Mouse (Mus musculus): ENCODE measurements around the gene Stard10. TPM values are rescaled to one million over a fixed set of nuclear protein-coding genes. Genes with fewer than 3 reads are reported as not detected.

The Stard10 gene
- polyA plus RNA-seq, 1 experiment from 2014 or later, result 30.0 TPM

DNA sequence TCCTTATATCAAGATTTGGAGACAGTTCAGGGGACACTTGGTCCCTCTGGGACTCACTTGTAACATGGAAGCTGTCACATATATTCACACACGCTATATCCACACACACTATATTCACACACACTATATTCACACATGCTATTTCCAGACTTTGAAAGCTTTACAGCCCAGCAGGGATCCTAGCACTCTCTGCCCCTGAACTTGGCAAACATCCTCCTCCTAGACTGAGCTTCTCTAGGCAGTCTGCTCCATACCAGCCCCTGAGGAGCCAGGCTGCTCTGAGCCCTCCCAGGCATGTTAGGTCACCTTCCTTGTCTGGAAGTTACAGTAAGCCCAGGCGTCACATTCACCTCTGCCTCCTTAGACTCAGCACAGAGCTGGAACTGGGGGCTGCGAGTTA lies 19.8 kb downstream of the Stard10 start:
- 64% methylated on average over 3 of the region's 3 CpGs for WGBS

GRCm38 (mm10) chr7:101337401-101337800 lies 20.5 kb downstream of the Stard10 start:
- Histone ChIP-seq H3K27ac (no peak overlapping the region), H3K9me3 (no peaks in the 10 kb centered on the region), H3K36me3 (no peaks in the 10 kb centered on the region), H3K4me3 (no peak overlapping the region), H3K4me1 (peaks cover 3% of the 10 kb centered on the region; the same call in 1 of the 2 replicates), H3K9ac (no peak overlapping the region), H3K27me3 (no peaks in the 10 kb centered on the region), H3K4me2 (no peak overlapping the region)
- no peak for ATAC-seq (ENCODE audit: insufficient number of reproducible peaks, low FRiP score, low TSS enrichment, low read depth)
- WGBS, result 79% methylated on average over 3 of the region's 3 CpGs

More for the DNA sequence above, 19.8 kb downstream of the Stard10 start:
- Histone ChIP-seq H3K9ac (no peak overlapping the region), H3K27me3 (no peaks in the 10 kb centered on the region), H3K36me3 (no peaks in the 10 kb centered on the region), H3K4me1 (peaks cover 3% of the 10 kb centered on the region; the same call in 1 of the 2 replicates), H3K4me2 (no peak overlapping the region), H3K4me3 (no peak overlapping the region), H3K27ac (no peak overlapping the region), H3K9me3 (no peaks in the 10 kb centered on the region)
- ATAC-seq (ENCODE audit: insufficient number of reproducible peaks, low FRiP score, low TSS enrichment, low read depth), result no peak

DNA sequence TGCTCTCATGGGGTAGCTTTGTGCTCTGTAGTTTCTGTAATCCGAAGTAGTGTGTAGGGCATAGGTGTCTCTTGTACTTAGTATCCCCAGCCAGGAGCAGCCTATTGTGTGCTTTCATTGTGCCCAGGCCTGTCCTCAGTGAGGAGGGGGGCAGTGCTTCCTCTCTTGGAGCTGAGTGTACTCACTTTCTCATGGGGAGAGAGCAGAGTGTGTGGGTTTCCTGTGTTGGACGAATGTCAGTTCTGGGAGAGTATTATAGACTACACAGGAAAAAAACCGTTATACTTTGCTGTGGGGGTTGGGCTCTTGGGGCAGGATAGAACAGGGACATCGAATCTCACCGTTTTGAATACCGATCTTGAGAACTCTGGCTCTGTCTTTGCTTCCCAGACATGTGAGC lies 24.5 kb downstream of the Stard10 start:
- no peak overlapping the region for H3K4me3 ChIP-seq
- ATAC-seq (ENCODE audit: insufficient number of reproducible peaks, low FRiP score, low TSS enrichment, low read depth), result no peak

GRCm38 (mm10) chr7:101343135-101343534 lies 26.2 kb downstream of the Stard10 start:
- 71% methylated on average over 7 of the region's 7 CpGs for WGBS
- H3K4me1 ChIP-seq, result peaks cover 23% of the 10 kb centered on the region

More for the DNA sequence above, 24.5 kb downstream of the Stard10 start:
- Histone ChIP-seq H3K4me2 (no peak overlapping the region), H3K4me1 (peaks cover 11% of the 10 kb centered on the region; the same call in 1 of the 2 replicates), H3K27me3 (no peaks in the 10 kb centered on the region), H3K36me3 (peaks cover 7% of the 10 kb centered on the region; the same call in 1 of the 2 replicates), H3K27ac (no peak overlapping the region), H3K9ac (no peak overlapping the region), H3K9me3 (no peaks in the 10 kb centered on the region)
- WGBS, result 59% methylated on average over 6 of the region's 6 CpGs

GRCm38 (mm10) chr7:101344892-101345291 lies 28.0 kb downstream of the Stard10 start:
- no peak overlapping the region for H3K4me2 ChIP-seq
- H3K4me1 ChIP-seq, result peaks cover 36% of the 10 kb centered on the region
- H3K4me3 ChIP-seq, result no peak overlapping the region
- 0 out of 2 replicates have a peak overlapping the region, but pooled peaks have one; percentile 8 for H3K9ac ChIP-seq
- 72% methylated on average over 4 of the region's 4 CpGs for WGBS
- H3K27me3 ChIP-seq, result no peaks in the 10 kb centered on the region
- H3K36me3 ChIP-seq, result peaks cover 7% of the 10 kb centered on the region; the same call in 1 of the 2 replicates
- H3K9me3 ChIP-seq, result no peaks in the 10 kb centered on the region
- no peak overlapping the region for H3K27ac ChIP-seq
- no peak for ATAC-seq (ENCODE audit: insufficient number of reproducible peaks, low FRiP score, low TSS enrichment, low read depth)

More at GRCm38 (mm10) chr7:101343135-101343534, 26.2 kb downstream of the Stard10 start:
- no peak for ATAC-seq (ENCODE audit: insufficient number of reproducible peaks, low FRiP score, low TSS enrichment, low read depth)
- Histone ChIP-seq H3K4me2 (no peak overlapping the region), H3K4me3 (no peak overlapping the region), H3K9ac (no peak overlapping the region), H3K9me3 (no peaks in the 10 kb centered on the region), H3K36me3 (peaks cover 7% of the 10 kb centered on the region; the same call in 1 of the 2 replicates), H3K27me3 (no peaks in the 10 kb centered on the region), H3K27ac (no peak overlapping the region)

DNA sequence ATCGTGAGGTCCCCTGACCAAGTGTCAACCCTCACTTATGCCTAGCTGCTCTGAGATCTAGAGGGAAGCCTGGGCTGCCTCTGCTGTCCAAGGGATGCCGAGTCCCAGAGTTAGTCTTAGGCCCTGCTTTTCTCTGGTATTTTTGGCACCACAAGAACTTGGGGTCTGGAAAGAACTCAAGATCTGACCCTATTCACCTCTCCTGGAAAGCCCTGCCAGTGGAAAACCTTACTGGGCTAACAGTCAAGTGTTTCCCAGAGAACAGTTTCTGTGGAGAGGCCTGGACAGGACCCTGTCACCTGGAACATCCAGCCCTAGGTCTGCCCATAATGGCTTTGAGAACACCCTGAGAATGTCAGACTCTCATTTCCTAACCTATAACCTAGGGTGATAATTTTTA lies 30.1 kb downstream of the Stard10 start:
- Histone ChIP-seq H3K27ac (no peak overlapping the region), H3K4me1 (peaks cover 38% of the 10 kb centered on the region), H3K27me3 (no peaks in the 10 kb centered on the region), H3K9me3 (no peaks in the 10 kb centered on the region), H3K4me2 (0 out of 2 replicates have a peak overlapping the region, but pooled peaks have one; percentile 83), H3K4me3 (no peak overlapping the region), H3K36me3 (peaks cover 7% of the 10 kb centered on the region; the same call in 1 of the 2 replicates), H3K9ac (no peak overlapping the region)
- no peak for ATAC-seq (ENCODE audit: insufficient number of reproducible peaks, low FRiP score, low TSS enrichment, low read depth)
- whole genome bisulfite sequencing, result 81% methylated on average over 2 of the region's 2 CpGs

DNA sequence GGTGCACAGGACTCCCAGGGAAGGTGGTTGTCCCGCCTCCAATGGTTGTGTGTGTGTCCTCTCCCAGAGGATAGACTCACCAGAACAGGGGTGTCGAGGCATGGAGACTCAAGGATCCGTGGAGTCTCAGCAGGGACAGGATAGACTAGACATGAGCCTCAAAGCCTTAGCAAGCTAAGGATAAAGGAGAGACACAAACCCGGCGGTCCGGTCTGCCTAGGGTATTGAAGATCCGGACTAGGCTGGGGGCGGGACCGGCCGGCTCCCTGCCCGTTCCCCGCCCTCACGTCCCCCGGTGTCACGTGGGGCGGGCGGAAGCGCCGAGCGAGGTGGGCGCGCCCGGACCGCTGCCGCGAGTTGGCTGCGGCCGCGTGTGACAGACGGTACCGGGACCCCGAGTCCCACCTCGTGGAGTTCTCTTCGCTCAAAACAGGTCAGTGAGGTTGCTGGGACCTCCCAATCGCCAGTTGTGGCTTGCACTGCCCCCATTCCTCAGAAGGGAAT lies 30.9 kb downstream of the Stard10 start, which contains the start of gene Arap1:
TSS of gene Arap1 (plus strand) at position 301 of the 504 bp plus-strand sequence.
- peak; percentile 61; the same call in 1 of the 2 replicates for ATAC-seq (ENCODE audit: insufficient number of reproducible peaks, low FRiP score, low TSS enrichment, low read depth)
- peaks cover 38% of the 10 kb centered on the region for H3K4me1 ChIP-seq
- no peak within 1 kb of the TSS for H3K27ac ChIP-seq
- H3K27me3 ChIP-seq, result no peaks in the 10 kb centered on the region
- peak within 1 kb of the TSS; percentile 51 for H3K4me3 ChIP-seq
- peak within 1 kb of the TSS; percentile 11; the same call in 1 of the 2 replicates for H3K9ac ChIP-seq
- WGBS, result under 1% methylated on average over 35 of the region's 35 CpGs
- no peaks in the 10 kb centered on the region for H3K9me3 ChIP-seq
- peak within 1 kb of the TSS; percentile 83 for H3K4me2 ChIP-seq
- H3K36me3 ChIP-seq, result peaks cover 7% of the 10 kb centered on the region; the same call in 1 of the 2 replicates

GRCm38 (mm10) chr7:101348312-101348711 lies 31.4 kb downstream of the Stard10 start:
- no peak overlapping the region for H3K27ac ChIP-seq
- H3K4me2 ChIP-seq, result peak overlapping the region; percentile 83
- under 1% methylated on average over 13 of the region's 13 CpGs for WGBS
- H3K9me3 ChIP-seq, result no peaks in the 10 kb centered on the region
- peaks cover 7% of the 10 kb centered on the region; the same call in 1 of the 2 replicates for H3K36me3 ChIP-seq
- peak overlapping the region; percentile 51 for H3K4me3 ChIP-seq
- ATAC-seq (ENCODE audit: insufficient number of reproducible peaks, low FRiP score, low TSS enrichment, low read depth), result no peak
- peaks cover 38% of the 10 kb centered on the region for H3K4me1 ChIP-seq
- peak overlapping the region; percentile 11; the same call in 1 of the 2 replicates for H3K9ac ChIP-seq
- H3K27me3 ChIP-seq, result no peaks in the 10 kb centered on the region

GRCm38 (mm10) chr7:101349861-101350260 lies 33.0 kb downstream of the Stard10 start:
- no peak overlapping the region for H3K4me2 ChIP-seq
- ATAC-seq (ENCODE audit: insufficient number of reproducible peaks, low FRiP score, low TSS enrichment, low read depth), result no peak
- no peaks in the 10 kb centered on the region for H3K27me3 ChIP-seq
- no peak overlapping the region for H3K9ac ChIP-seq
- H3K4me1 ChIP-seq, result peaks cover 37% of the 10 kb centered on the region
- WGBS, result 44% methylated on average over 2 of the region's 2 CpGs
- H3K4me3 ChIP-seq, result no peak overlapping the region
- H3K36me3 ChIP-seq, result peaks cover 4% of the 10 kb centered on the region; the same call in 1 of the 2 replicates
- H3K27ac ChIP-seq, result no peak overlapping the region
- H3K9me3 ChIP-seq, result no peaks in the 10 kb centered on the region

DNA sequence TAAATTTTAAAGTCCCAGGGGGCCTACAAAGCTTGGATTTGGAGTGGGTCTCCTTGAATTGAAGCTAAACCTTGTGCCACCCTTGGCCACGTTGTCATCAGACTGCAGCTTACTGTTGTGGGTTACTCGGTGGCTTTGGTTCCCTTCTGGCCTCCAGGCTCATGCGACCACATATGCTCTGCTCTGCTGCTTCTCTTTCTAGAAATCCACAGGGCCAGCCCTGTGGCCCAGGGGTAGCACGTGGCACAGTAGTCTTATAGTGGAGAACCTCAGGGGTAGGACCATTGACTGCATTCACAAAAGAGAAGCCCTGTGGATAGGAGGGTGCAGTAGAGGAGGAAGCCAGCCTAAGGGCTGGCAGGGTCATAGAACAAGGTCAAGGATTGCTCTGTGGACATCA lies 35.5 kb downstream of the Stard10 start:
- ATAC-seq (ENCODE audit: insufficient number of reproducible peaks, low FRiP score, low TSS enrichment, low read depth), result no peak
- H3K9ac ChIP-seq, result no peak overlapping the region

DNA sequence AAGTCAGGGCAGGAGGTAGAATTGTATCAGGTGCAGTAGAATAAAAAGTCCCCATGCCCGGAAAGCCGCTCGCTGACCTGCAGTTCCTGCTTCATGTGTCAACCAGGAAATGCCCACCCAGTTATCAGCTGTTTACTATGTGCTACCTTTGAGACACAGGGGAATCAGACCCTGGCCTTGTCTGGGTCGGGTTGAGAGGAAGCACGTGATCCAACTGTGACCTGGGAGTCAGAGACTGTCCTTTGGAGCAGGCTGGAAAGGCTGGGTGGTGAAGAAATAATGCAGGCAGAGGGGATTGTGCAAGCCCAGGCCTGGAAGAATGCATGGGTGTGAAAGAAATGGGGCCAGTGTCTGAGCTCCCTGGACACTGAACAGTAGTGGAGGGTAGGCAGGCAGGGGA lies 37.5 kb downstream of the Stard10 start:
- H3K4me3 ChIP-seq, result no peak overlapping the region
- H3K9me3 ChIP-seq, result no peaks in the 10 kb centered on the region
- no peak overlapping the region for H3K27ac ChIP-seq
- H3K36me3 ChIP-seq, result no peaks in the 10 kb centered on the region
- 65% methylated on average over 5 of the region's 5 CpGs for WGBS
- H3K27me3 ChIP-seq, result no peaks in the 10 kb centered on the region
- no peak overlapping the region for H3K4me2 ChIP-seq
- peaks cover 15% of the 10 kb centered on the region for H3K4me1 ChIP-seq
- no peak overlapping the region for H3K9ac ChIP-seq
- no peak for ATAC-seq (ENCODE audit: insufficient number of reproducible peaks, low FRiP score, low TSS enrichment, low read depth)

More for the DNA sequence above, 35.5 kb downstream of the Stard10 start:
- no peaks in the 10 kb centered on the region for H3K9me3 ChIP-seq
- H3K4me2 ChIP-seq, result no peak overlapping the region
- H3K36me3 ChIP-seq, result no peaks in the 10 kb centered on the region
- H3K4me3 ChIP-seq, result no peak overlapping the region
- no peaks in the 10 kb centered on the region for H3K27me3 ChIP-seq
- no peak overlapping the region for H3K27ac ChIP-seq
- peaks cover 27% of the 10 kb centered on the region for H3K4me1 ChIP-seq
- 67% methylated on average over 4 of the region's 4 CpGs for WGBS

DNA sequence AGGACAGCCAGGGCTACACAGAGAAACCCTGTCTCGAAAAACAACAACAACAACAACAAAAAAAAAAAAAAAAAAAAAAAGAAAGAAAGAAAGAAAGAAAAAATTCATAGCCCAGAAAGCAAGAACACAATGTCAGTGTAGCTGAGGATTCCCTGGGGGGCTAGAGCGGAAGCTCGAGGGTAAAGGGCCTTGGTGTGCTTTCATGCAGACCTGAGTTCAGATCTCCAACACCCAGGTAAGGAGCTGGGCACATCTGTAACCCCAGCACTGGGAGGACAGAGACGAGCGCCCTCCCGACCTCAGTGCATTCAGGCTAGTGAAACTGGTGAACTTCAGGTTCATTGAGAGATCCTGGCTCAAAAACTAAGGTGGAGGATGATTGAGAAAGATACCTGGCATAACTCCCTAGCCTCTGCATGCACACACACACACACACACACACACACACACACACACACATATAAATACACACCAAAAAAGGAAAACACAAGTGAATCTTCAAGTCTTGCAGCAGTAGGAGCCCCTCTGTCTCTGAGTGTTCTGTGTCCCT lies 38.7 kb downstream of the Stard10 start:
- H3K27ac ChIP-seq, result no peak overlapping the region
- peaks cover 15% of the 10 kb centered on the region for H3K4me1 ChIP-seq
- 85% methylated on average over 6 of the region's 6 CpGs for WGBS
- no peaks in the 10 kb centered on the region for H3K9me3 ChIP-seq
- no peak for ATAC-seq (ENCODE audit: insufficient number of reproducible peaks, low FRiP score, low TSS enrichment, low read depth)
- H3K4me2 ChIP-seq, result no peak overlapping the region
- H3K36me3 ChIP-seq, result no peaks in the 10 kb centered on the region
- H3K27me3 ChIP-seq, result no peaks in the 10 kb centered on the region
- no peak overlapping the region for H3K4me3 ChIP-seq
- H3K9ac ChIP-seq, result no peak overlapping the region
